Comparison of ENCODE assay signal across 9 mouse cellular contexts in genomic region chr16:18195068-18195467, GRCm38 (mm10). TPM values are rescaled to one million over a fixed set of nuclear protein-coding genes. Genes with fewer than 3 reads are reported as not detected.
A peak's percentile ranks its signal among the peaks of the same experiment; 100 is the strongest.
DNase-seq lines count a peak whose midpoint lies in the region; ATAC-seq and TF ChIP-seq lines count a peak whose summit lies in the region.
"Had no signal": no experiment of that assay in that cellular context is flagged by ENCODE, and none has a peak within 500 bp of the region (broad histone marks: within the 10 kb centered on the region; RNA-seq: fewer than 3 reads in every experiment).

No protein-coding gene starts in this region.

- no peak for DNase-seq in kidney, postnatal 0 days (ENCODE audit: low spot score)
- no peak for DNase-seq in kidney, adult 9 months
- peak; percentile 67 for DNase-seq in MN1 (ENCODE audit: low spot score)
- peak; percentile 56 to 66 for DNase-seq in frontal cortex, postnatal 14 days (ENCODE audit: low spot score in 2 of 2)
- DNase-seq in left cerebral cortex, postnatal 10 days (ENCODE audit: extremely low spot score in 1 of 2, low spot score in 2 of 2) = peak; percentile 47 to 73
- DNase-seq in heart, adult 11 months = no peak
- no peak for DNase-seq in adrenal gland, postnatal 10 days

- H3K36me3 ChIP-seq in kidney, postnatal 0 days (ENCODE audit: insufficient read depth, low read length) = no peaks in the 10 kb centered on the region

- intact Hi-C loops in left cerebral cortex, postnatal 10 days (cut with DNase I) = no loop called here

- no peak overlapping the region for H3K4me3 ChIP-seq in kidney, postnatal 0 days (replicated peaks; ENCODE audit: low read depth, low read length)

- H3K4me2 ChIP-seq in kidney, postnatal 0 days (ENCODE audit: low read length) = no peak overlapping the region

- no peaks in the 10 kb centered on the region for H3K9me3 ChIP-seq in kidney, postnatal 0 days (replicated peaks; ENCODE audit: low read length)

- H3K9ac ChIP-seq in kidney, postnatal 0 days (ENCODE audit: low read depth, low read length) = no peak overlapping the region

- H3K27ac ChIP-seq in kidney, postnatal 0 days = peak overlapping the region; percentile 26; the same call in 1 of the 2 replicates

- H3K27me3 ChIP-seq in kidney, postnatal 0 days (ENCODE audit: insufficient read depth, low read length) = no peaks in the 10 kb centered on the region

- peak; percentile 41; the same call in 1 of the 2 replicates for ATAC-seq in kidney, postnatal 0 days (replicated peaks; ENCODE audit: low FRiP score, low read depth)
- ATAC-seq in erythroid progenitor cell, adult 5-6 weeks (replicated peaks; ENCODE audit: low FRiP score, poor library complexity, severe bottlenecking) = no peak

- no peak for TF ChIP-seq CTCF in kidney, postnatal 0 days (IDR thresholded peaks at IDR 0.05; ENCODE audit: low read depth)

- WGBS in kidney, postnatal 0 days = 36% methylated on average over 5 of the region's 5 CpGs

- H3K4me1 ChIP-seq in kidney, postnatal 0 days (replicated peaks; ENCODE audit: insufficient read depth, low read length) = peaks cover 7% of the 10 kb centered on the region; the same call in 1 of the 2 replicates

RNA-seq across cellular contexts. Expression of gene Ccdc188, which starts 22.6 kb away (rescaled TPM):
- polyA plus RNA-seq in kidney, postnatal 0 days (2015; fragmentation: Nextera tagmentation; extraction: Ambion mirVana) = not detected in 2 replicates
- not detected for total RNA-seq in left cerebral cortex, postnatal 10 days (2021)
- not detected in 2 replicates for total RNA-seq in erythroid progenitor cell, adult 5-6 weeks (2015; ENCODE audit: low replicate concordance)
- not detected in 2 replicates for total RNA-seq in erythroid progenitor cell, adult 5-6 weeks (2017; ENCODE audit: low replicate concordance)
- total RNA-seq in adrenal gland, postnatal 10 days (2021) = not detected
- total RNA-seq: layer of hippocampus, adult 8-10 months had no signal

RNA-seq across cellular contexts. Expression of gene Zdhhc8, which starts 39.9 kb away (rescaled TPM):
- polyA plus RNA-seq in kidney, postnatal 0 days (2015; fragmentation: Nextera tagmentation; extraction: Ambion mirVana) = 13.1 and 13.5 TPM in 2 replicates
- 100 to 1,000 TPM; 104 TPM for total RNA-seq in left cerebral cortex, postnatal 10 days (2021)
- 1.4 TPM in 1 of 2 replicates, not detected in the other for total RNA-seq in erythroid progenitor cell, adult 5-6 weeks (2015; ENCODE audit: low replicate concordance)
- total RNA-seq in erythroid progenitor cell, adult 5-6 weeks (2017; ENCODE audit: low replicate concordance) = 2.2 TPM in 1 of 2 replicates, not detected in the other
- total RNA-seq in adrenal gland, postnatal 10 days (2021) = 10 to 100 TPM; 18.9 to 20.5 TPM

RNA-seq across cellular contexts. Expression of gene Trmt2a, which starts 53.4 kb away (rescaled TPM):
- 53.0 and 59.2 TPM in 2 replicates for polyA plus RNA-seq in kidney, postnatal 0 days (2015; fragmentation: Nextera tagmentation; extraction: Ambion mirVana)
- 10 to 100 TPM; 46.7 to 53.2 TPM for total RNA-seq in left cerebral cortex, postnatal 10 days (2021)
- total RNA-seq in erythroid progenitor cell, adult 5-6 weeks (2015; ENCODE audit: low replicate concordance) = 51.2 and 52.4 TPM in 2 replicates
- 20.2 and 30.0 TPM in 2 replicates for total RNA-seq in erythroid progenitor cell, adult 5-6 weeks (2017; ENCODE audit: low replicate concordance)
- 10 to 100 TPM; 34.2 to 46.7 TPM for total RNA-seq in adrenal gland, postnatal 10 days (2021)

RNA-seq across cellular contexts. Expression of gene Ranbp1, which starts 53.5 kb away (rescaled TPM):
- 457 and 487 TPM in 2 replicates for polyA plus RNA-seq in kidney, postnatal 0 days (2015; fragmentation: Nextera tagmentation; extraction: Ambion mirVana)
- 100 to 1,000 TPM; 116 to 122 TPM for total RNA-seq in left cerebral cortex, postnatal 10 days (2021)
- 144 and 145 TPM in 2 replicates for total RNA-seq in erythroid progenitor cell, adult 5-6 weeks (2015; ENCODE audit: low replicate concordance)
- total RNA-seq in erythroid progenitor cell, adult 5-6 weeks (2017; ENCODE audit: low replicate concordance) = 76.8 and 133 TPM in 2 replicates
- 100 to 1,000 TPM; 123 to 127 TPM for total RNA-seq in adrenal gland, postnatal 10 days (2021)

Comparison
In these comparisons a context has a peak if more than half of its experiments do, and no peak if none do; other contexts are left out.
1. DNase-seq: peak in MN1 (single experiment), frontal cortex, postnatal 14 days (2 of 2) and left cerebral cortex, postnatal 10 days (2 of 2); none in kidney, postnatal 0 days (single experiment), kidney, adult 9 months (single experiment), heart, adult 11 months (single experiment) and adrenal gland, postnatal 10 days (single experiment).
2. RNA of gene Zdhhc8, which starts 39.9 kb away (total RNA-seq): 104 TPM in left cerebral cortex, postnatal 10 days and 18.9 to 20.5 TPM in adrenal gland, postnatal 10 days; 1.4 to 2.2 TPM in erythroid progenitor cell, adult 5-6 weeks; every median in the first group is over 4 times any median in the second.